Mouse (Mus musculus) embryonic facial prominence, embryonic 11.5 days (tissue): ENCODE measurements around the gene Pik3r5. TPM values are rescaled to one million over a fixed set of nuclear protein-coding genes. Genes with fewer than 3 reads are reported as not detected.

ENCODE experiments used
- ATAC-seq: fragments of 200-750 bp; cut with Nextera tagmentation; replicated peaks from 2 replicates; pipeline ENCODE4 v1.8.0; 2017; ENCODE audit warnings: low read depth; ENCODE audit not compliant: insufficient number of reproducible peaks, low FRiP score, low TSS enrichment
- DNase-seq: peaks from one replicate; pipeline ENCODE4 v3.0.0-alpha.2; 2015; ENCODE audit warnings: low spot score
- H3K27ac ChIP-seq: fragments of 300-500 bp; sonication (generic); replicated peaks from 2 replicates; pipeline ENCODE4 v1.5.1; 2014; ENCODE audit warnings: mild to moderate bottlenecking, low read depth, low read length, control low read depth
- H3K27me3 ChIP-seq: fragments of 300-500 bp; sonication (generic); 2 replicates; pipeline ENCODE4 v1.6.1; 2014; ENCODE audit warnings: mild to moderate bottlenecking, low read length, moderate library complexity, mixed read lengths; ENCODE audit not compliant: control insufficient read depth, insufficient read depth
- H3K36me3 ChIP-seq: fragments of 300-500 bp; sonication (generic); replicated peaks from 2 replicates; pipeline ENCODE4 v1.6.1; 2014; ENCODE audit warnings: low read depth, mild to moderate bottlenecking, low read length, moderate library complexity, mixed read lengths; ENCODE audit not compliant: control insufficient read depth, insufficient read depth
- H3K4me1 ChIP-seq: fragments of 300-500 bp; sonication (generic); 2 replicates; pipeline ENCODE4 v1.6.1; 2014; ENCODE audit warnings: low read length, mixed read lengths; ENCODE audit not compliant: control insufficient read depth, insufficient read depth
- H3K4me2 ChIP-seq: fragments of 300-500 bp; sonication (generic); 2 replicates; pipeline ENCODE4 v1.6.1; 2014; ENCODE audit warnings: low read depth, mild to moderate bottlenecking, control low read depth, low read length, moderate library complexity
- H3K4me3 ChIP-seq: fragments of 300-500 bp; sonication (generic); 2 replicates; pipeline ENCODE4 v1.5.1; 2014; ENCODE audit warnings: low read depth, low read length, control low read depth
- H3K9ac ChIP-seq: fragments of 300-500 bp; sonication (generic); replicated peaks from 2 replicates; pipeline ENCODE4 v1.6.1; 2014; ENCODE audit warnings: mild to moderate bottlenecking, control low read depth, low read length
- H3K9me3 ChIP-seq: fragments of 300-500 bp; sonication (generic); replicated peaks from 2 replicates; pipeline ENCODE4 v1.6.1; 2016; ENCODE audit warnings: mild to moderate bottlenecking, low read length, inconsistent platforms, mixed read lengths; ENCODE audit not compliant: control insufficient read depth
- WGBS: fragments of 180-500 bp; shearing (Covaris S2); extraction: QIAGEN DNeasy Blood & Tissue Kit; methylation state at CpG from one replicate; pipeline ENCODE4 v1.1.7; 2014; 5-methylcytosine and 5-hydroxymethylcytosine counted together
- polyA plus RNA-seq: library from polyadenylated mRNA; unstranded; fragments of >200 nt; fragmentation: Nextera tagmentation; extraction: Ambion mirVana; gene quantifications from 2 replicates; pipeline ENCODE4 v1.2.1, GENCODE M21; 2014

Pik3r5 gene
- polyA plus RNA-seq, 1 experiment from 2014 or later = 0.66 TPM

DNA sequence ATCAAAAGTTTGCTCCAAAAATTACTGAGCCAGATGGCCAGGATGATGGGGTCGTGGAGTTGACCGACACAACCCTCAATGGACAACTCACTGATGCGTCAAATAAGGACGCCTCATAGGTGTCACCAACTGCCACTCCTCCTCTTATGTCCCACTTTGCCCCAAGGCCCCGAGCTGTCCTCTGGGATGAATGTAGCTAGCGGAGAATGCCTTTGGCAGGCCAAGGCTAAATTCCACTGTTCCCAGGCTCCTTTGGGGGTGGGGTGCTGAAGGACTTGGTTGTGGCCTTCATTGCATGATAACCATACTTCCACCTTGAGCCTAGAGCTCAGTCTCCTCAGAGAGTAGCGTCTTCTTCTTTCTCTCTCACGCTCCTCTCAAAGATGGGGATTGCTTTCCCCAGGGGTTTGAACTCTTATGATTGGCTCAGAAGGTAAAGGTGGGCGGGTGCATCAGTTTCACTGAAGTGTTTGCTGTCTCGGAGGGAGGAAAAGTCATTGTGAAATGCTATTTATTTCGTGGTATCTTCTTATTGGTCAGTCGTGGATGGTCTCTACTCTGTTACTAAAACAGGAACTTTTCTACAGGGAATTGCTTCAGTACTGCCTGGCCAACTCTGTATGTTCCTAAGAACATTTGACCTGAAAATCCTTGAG lies 11.2 kb downstream of the Pik3r5 start:
- DNase-seq (no peak), ATAC-seq (no peak)
- Histone ChIP-seq H3K27me3 (no peaks in the 10 kb centered on the region), H3K27ac (no peak overlapping the region), H3K9ac (no peak overlapping the region), H3K36me3 (no peaks in the 10 kb centered on the region), H3K4me1 (no peaks in the 10 kb centered on the region), H3K9me3 (no peaks in the 10 kb centered on the region), H3K4me3 (no peak overlapping the region), H3K4me2 (no peak overlapping the region)
- WGBS = 78% methylated on average over 12 of the region's 12 CpGs

GRCm38 (mm10) chr11:68445901-68446300 lies 14.0 kb downstream of the Pik3r5 start:
- WGBS = 93% methylated on average over 4 of the region's 4 CpGs
- no peak for ATAC-seq
- no peak for DNase-seq
- peaks cover 3% of the 10 kb centered on the region for H3K4me1 ChIP-seq
- no peak overlapping the region for H3K27ac ChIP-seq
- no peaks in the 10 kb centered on the region for H3K9me3 ChIP-seq
- H3K4me3 ChIP-seq = no peak overlapping the region
- no peak overlapping the region for H3K4me2 ChIP-seq
- no peaks in the 10 kb centered on the region for H3K36me3 ChIP-seq
- H3K27me3 ChIP-seq = no peaks in the 10 kb centered on the region; the same call in 1 of the 2 replicates
- H3K9ac ChIP-seq = no peak overlapping the region

DNA sequence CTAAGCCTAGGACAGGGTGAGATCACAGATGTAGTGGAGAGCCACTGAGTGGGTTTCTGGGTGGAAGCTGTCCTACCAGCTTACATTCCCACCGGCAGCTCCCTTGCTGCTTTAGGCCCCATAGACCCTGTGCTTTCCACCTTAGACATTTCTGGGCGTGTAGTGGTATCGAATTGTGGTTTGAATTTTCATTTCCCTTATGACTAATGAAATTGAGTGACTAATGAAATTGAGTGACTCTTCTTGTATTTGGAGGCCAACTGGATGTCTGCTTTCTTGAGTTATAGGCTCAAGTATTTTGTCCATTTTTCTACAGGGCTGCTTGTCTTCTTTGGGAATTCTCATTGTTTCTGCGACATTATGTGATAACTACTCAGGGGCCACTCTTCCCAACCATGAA lies 14.6 kb downstream of the Pik3r5 start:
- no peak overlapping the region for H3K27ac ChIP-seq
- no peaks in the 10 kb centered on the region for H3K36me3 ChIP-seq
- H3K4me1 ChIP-seq = peaks cover 6% of the 10 kb centered on the region
- no peak overlapping the region for H3K9ac ChIP-seq
- H3K4me3 ChIP-seq = no peak overlapping the region
- DNase-seq = no peak
- 91% methylated on average over 4 of the region's 4 CpGs for WGBS
- no peaks in the 10 kb centered on the region for H3K9me3 ChIP-seq
- ATAC-seq = no peak
- H3K4me2 ChIP-seq = no peak overlapping the region
- H3K27me3 ChIP-seq = no peaks in the 10 kb centered on the region; the same call in 1 of the 2 replicates

GRCm38 (mm10) chr11:68447242-68447641 lies 15.3 kb downstream of the Pik3r5 start:
- peaks cover 6% of the 10 kb centered on the region for H3K4me1 ChIP-seq
- H3K36me3 ChIP-seq = no peaks in the 10 kb centered on the region
- DNase-seq (no peak), ATAC-seq (no peak)
- 88% methylated on average over 2 of the region's 2 CpGs for whole genome bisulfite sequencing
- H3K27ac ChIP-seq = no peak overlapping the region
- H3K4me3 ChIP-seq = no peak overlapping the region
- H3K9me3 ChIP-seq = no peaks in the 10 kb centered on the region
- no peak overlapping the region for H3K9ac ChIP-seq
- H3K4me2 ChIP-seq = no peak overlapping the region
- H3K27me3 ChIP-seq = no peaks in the 10 kb centered on the region; the same call in 1 of the 2 replicates

DNA sequence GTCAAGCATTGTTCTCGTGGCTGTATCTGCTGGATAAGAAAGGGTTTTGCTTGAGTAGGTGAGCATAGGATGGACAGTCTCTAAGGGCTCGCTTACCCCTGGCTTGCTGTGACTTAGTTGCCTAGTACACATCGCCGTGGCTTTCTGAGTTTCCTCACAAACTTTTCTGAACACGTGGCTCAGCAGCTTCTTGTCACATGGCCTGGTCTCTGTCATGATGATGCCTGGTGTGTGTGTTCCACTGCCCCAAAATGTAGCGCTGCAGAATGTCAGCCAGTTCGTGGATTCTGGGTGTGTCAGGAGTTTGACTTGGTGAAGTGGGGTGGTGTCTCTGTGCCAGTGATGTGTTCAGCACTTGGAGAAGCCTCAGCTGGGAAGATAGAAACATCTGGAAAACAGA lies 16.4 kb downstream of the Pik3r5 start:
- H3K27ac ChIP-seq = no peak overlapping the region
- H3K27me3 ChIP-seq = no peaks in the 10 kb centered on the region; the same call in 1 of the 2 replicates
- no peak overlapping the region for H3K4me3 ChIP-seq
- WGBS = 87% methylated on average over 7 of the region's 7 CpGs
- no peak for DNase-seq
- no peak overlapping the region for H3K4me2 ChIP-seq
- peaks cover 6% of the 10 kb centered on the region for H3K4me1 ChIP-seq
- no peak for ATAC-seq
- no peak overlapping the region for H3K9ac ChIP-seq
- no peaks in the 10 kb centered on the region for H3K9me3 ChIP-seq
- H3K36me3 ChIP-seq = no peaks in the 10 kb centered on the region

DNA sequence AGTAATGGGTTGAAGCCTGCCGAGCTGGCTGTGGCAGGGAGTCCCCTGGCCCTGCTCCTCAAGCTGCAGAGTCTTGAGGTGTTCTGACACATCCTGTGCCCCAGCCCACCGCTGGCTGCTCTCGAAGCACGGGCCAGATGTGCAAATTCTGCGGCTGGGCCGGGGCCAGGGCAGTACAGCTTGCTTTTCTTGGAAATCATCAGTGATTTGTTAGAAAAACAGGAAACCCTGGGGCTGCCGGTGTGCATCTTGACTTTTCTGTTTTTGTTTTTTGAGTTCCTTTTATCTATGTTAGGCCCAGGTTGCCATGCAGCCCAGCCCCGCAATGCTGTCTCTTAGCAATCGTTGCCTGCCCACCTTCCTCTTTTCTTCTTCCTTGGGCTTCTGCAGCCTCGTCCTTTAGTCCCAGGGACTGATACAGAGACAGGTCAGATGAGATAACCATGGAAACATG lies 19.4 kb downstream of the Pik3r5 start:
- peak; percentile 38 for DNase-seq
- no peak; the same call in 1 of the 2 replicates for ATAC-seq

DNA sequence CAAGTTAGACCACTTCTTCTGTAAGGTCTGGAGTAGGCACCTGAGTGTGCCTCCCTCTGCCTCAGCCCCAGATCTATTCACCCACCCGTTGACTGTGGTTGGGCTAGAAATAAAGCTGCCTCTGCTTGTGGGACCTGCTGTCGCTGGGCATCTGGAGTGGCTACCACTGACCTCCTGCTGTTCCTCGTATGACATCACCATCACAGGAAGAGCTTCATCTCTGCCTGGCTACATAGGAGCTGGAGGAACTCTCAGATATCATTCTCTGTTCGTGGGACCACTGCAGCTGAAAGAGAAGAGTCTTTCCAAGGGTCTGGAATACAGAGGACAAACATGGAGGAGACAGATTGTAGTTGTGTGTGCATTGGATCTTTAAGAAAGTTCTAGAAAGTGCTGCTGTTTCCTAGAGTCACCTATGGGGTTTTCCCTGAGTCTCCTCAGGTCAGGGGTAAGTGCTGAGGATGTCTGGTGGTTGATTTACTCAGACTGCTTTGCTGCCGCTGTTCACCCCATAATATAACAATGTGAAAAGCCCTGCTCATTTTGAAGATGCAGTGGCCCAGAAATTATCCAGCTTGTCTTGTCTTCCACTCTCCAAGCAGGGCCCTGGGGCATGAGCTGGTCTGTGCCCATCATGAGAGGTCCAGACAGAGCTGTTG lies 20.0 kb downstream of the Pik3r5 start:
- no peak overlapping the region for H3K9ac ChIP-seq
- no peak overlapping the region for H3K4me2 ChIP-seq
- H3K4me3 ChIP-seq = no peak overlapping the region
- no peaks in the 10 kb centered on the region for H3K36me3 ChIP-seq
- DNase-seq (no peak), ATAC-seq (no peak)
- no peaks in the 10 kb centered on the region; the same call in 1 of the 2 replicates for H3K27me3 ChIP-seq
- no peak overlapping the region for H3K27ac ChIP-seq
- H3K9me3 ChIP-seq = no peaks in the 10 kb centered on the region
- 72% methylated on average over 5 of the region's 5 CpGs for WGBS
- H3K4me1 ChIP-seq = peaks cover 6% of the 10 kb centered on the region

More for the DNA sequence above, 19.4 kb downstream of the Pik3r5 start:
- Histone ChIP-seq H3K9me3 (no peaks in the 10 kb centered on the region), H3K27me3 (no peaks in the 10 kb centered on the region; the same call in 1 of the 2 replicates), H3K27ac (no peak overlapping the region), H3K4me1 (peaks cover 6% of the 10 kb centered on the region), H3K9ac (no peak overlapping the region), H3K36me3 (no peaks in the 10 kb centered on the region), H3K4me2 (no peak overlapping the region), H3K4me3 (no peak overlapping the region)
- 37% methylated on average over 10 of the region's 10 CpGs for whole genome bisulfite sequencing

GRCm38 (mm10) chr11:68452740-68453139 lies 20.8 kb downstream of the Pik3r5 start:
- Histone ChIP-seq H3K4me1 (peaks cover 6% of the 10 kb centered on the region), H3K9me3 (no peaks in the 10 kb centered on the region), H3K4me3 (no peak overlapping the region), H3K9ac (no peak overlapping the region), H3K27me3 (no peaks in the 10 kb centered on the region; the same call in 1 of the 2 replicates), H3K36me3 (no peaks in the 10 kb centered on the region), H3K4me2 (no peak overlapping the region), H3K27ac (no peak overlapping the region)
- 90% methylated on average over 8 of the region's 8 CpGs for WGBS
- no peak for DNase-seq
- ATAC-seq = no peak
